Mouse (Mus musculus): ENCODE data around the gene Tspan9.
A peak's percentile ranks its signal among the peaks of the same experiment; 100 is the strongest.

The Tspan9 gene

DNA sequence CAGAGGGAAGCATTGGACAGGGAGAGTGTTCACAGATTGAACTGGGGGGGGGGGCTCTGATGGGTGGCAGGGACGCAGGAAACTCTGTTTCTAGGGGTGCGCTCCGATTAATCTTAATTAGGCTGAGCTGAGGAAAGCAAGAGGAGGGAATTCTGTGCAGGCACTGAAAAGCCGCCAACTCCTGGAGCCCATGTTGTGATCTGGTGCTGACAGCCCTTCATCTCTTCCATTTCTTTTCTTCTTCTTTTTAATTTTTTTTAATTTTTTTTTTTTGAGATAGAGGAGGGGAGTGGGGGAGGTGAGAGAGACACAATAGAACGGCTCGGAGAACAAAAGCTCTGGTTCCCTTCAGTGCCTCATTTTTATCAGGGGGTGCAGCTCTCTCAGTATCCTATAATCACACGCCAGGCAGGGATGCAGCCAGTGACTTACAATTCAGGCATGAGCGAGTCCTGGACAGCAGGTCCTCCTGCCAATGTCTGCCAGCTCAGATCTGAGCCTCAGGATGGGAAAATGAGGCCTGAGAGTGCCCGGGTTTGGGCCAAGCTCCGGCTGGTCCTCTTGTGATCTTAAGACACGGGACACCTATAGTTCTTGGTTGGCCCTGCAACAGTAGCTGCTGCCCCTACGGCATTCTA, 72.4 kb downstream of the Tspan9 start:
- no peak for DNase-seq

DNA sequence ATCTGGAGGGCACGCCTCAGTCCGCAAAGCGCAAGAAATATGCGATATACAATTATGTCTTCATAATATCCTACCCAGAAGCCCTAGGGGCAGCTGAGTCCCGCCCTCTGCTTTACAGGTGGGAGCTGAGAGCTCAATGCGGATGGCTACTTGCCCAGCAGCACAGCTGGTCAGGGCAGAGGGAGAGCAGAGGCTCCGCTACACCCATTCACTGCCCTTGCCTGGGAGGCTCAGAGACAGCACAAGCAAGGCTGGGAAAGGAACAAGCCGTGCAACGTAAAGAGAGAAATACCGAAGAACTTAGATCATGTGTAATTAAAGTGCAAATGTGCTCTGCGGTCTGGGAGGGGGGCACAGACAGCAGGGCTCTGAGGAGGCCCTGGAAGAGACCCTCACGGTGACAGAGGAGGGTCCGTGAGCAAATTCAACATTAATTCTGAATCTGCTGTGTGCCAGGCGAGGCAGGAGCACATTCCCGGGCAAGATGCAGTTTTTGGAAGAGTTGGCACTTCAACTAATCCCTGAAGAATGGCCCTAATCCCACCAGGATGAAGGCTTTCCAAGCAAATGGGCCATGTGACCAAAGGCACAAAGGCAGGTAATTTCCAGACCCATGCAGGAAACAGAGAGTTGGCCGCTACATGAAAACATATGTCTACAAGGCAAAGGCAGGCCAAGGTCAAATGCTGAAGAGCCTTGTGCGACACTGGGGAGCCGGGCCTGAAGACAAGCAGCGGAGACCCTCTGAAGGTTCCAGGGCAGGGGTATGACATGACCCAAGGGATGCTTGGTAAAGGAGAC, 73.1 kb downstream of the Tspan9 start:
- DNase-seq, result no peak

DNA sequence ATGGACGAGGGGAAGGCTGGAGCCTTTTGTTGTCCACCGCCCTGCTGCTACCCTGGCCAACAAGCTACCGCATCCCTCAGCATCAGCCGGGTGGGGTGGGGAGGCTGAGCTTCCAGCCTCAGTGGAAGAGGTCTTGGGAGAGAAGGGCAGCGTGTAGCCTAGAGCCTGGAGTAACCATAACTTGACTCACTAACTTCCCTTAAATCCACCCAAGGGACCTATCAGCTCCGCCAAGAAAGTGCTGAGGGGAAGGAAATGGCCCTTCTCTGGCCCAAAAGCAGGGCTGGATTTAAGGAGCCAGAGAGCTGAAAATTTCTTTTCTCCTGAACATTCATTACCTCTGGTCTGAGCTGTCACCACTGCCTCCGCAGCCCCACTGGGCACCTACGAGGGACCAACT, 75.2 kb downstream of the Tspan9 start:
- no peak for DNase-seq

DNA sequence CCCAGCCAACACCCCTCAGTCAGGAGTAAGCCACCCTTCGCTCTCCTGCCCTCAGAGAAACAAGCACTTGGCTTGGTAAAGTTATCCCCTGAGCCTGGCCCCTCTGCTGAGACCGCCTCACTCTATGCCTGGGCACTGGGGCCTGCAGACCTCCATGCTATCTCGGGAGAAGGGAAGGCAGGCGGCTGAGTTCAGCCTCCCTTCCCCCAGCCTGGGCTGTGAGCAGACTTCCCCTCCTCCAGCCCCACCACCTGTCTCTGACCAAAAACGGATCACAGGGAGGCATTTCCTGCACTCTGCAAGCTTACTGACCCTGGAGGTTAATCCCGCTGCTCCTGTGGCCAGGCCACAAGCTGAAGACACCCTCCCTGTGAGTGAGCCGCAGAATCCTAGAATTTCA, 77.4 kb downstream of the Tspan9 start:
- peak; percentile 12 for DNase-seq

DNA sequence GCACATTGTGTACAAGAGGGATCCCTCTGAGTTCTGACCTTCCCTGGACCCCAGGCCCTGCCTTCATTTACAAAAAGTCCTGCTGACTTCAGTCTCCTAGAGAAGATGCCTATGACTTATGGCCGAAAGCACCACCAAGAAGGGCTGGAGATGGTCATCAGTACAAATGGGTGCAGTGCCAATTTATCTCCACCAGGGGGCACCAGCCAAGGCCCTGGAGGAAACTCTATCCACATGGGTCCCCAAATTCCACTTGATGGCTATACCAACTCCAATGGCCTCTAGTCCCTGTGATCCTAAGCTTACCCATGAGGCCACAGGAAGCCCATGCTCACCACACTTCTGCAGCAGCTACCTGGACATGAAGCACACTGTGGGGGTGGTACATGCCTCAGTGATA, 79.9 kb downstream of the Tspan9 start:
- DNase-seq, result peak; percentile 30

DNA sequence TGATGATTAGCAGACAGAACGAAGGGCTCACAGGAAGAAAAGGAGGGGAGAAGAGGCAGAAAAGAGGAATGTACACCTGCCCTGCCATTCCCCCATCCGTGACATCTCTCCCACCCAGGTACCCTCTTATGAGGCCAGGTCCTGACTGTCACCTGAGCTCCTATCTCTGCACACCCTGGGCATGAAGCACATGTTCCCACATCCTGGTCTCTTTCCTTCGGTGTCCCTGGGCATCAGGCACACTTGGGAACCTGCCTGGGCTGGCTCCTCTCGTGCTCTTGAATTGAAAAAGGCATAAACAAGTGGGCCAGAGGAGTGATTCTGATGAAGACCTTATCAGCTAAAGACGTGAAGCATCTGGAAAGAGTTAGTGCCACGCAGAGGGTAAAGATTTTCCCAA, 80.6 kb downstream of the Tspan9 start:
- no peak for DNase-seq

DNA sequence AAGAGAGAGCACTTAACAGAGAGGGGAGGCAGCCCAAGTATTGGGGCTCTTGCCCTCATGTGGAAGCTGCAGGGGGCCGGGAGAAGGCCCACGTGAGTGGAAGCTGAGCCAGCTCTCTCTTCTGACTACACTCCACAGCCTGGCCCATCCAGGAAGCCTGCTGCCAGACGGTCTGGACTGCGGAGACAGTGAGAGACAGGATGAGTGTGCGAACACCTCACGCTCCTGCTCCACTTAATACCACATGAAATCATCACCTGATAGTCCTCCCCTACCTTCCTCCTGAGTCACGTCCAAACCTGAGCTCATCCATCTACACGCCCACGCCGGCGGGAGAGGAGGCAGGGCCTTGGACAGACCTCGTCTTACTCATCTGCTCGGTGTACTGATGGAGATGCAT, 81.2 kb downstream of the Tspan9 start:
- no peak for DNase-seq

DNA sequence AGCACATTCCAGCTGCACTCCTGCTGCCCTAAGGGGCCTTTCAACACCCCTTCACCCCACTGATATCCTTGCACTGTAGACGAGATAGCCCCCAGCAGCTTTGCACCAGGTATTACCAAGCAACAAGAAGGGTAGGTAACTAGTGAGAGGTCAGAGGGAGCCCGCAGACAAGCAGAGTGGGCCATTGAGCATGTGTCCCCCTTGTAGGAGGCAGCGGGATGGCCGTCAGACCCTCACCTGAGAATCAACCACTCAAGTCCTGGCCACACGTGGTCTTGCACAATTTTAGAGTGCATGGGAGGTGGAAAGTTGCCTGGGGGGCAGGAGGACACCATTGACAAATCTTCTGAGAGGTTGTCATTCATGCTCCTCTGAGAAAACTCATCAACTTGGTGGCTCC, 82.1 kb downstream of the Tspan9 start:
- DNase-seq, result no peak

DNA sequence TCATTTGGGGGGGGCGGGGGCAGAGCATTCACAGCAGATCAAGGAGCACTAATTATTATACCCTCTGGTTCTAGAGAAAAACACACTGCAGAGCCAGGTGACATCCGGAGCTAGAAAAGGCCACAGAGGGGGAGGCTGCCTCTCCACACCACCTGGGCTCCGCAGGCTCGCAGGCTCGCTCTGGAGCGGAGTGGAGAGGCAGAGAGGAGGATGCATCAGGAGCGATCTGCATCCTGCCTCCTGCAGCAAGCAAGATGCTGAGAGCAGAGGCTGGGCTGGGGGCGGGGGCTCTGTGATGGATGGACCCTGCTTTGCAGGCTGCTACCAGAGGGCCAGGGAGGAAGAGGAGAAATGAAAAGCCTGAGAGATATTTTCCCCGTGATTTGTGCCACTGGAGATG, 84.8 kb downstream of the Tspan9 start:
- no peak for DNase-seq

DNA sequence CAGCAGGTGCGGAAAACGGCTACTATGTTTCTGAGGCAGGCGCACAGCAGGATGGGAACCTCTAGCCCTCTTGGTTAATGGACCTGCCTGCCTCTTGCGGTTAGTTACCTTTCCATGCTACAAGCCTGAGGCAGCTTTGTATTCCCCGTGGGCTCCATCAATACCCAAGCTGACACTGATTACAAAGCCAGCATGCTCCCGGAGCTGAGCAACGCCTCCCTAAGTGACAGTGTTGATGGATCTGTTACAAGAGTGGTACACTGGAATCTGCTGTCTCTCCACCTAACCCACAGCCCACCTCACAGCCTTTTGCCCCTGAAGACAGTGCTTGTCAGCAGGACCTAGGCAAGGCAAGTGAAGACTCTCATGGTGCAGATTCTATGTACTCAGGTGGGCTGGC, 85.2 kb downstream of the Tspan9 start:
- no peak for DNase-seq

DNA sequence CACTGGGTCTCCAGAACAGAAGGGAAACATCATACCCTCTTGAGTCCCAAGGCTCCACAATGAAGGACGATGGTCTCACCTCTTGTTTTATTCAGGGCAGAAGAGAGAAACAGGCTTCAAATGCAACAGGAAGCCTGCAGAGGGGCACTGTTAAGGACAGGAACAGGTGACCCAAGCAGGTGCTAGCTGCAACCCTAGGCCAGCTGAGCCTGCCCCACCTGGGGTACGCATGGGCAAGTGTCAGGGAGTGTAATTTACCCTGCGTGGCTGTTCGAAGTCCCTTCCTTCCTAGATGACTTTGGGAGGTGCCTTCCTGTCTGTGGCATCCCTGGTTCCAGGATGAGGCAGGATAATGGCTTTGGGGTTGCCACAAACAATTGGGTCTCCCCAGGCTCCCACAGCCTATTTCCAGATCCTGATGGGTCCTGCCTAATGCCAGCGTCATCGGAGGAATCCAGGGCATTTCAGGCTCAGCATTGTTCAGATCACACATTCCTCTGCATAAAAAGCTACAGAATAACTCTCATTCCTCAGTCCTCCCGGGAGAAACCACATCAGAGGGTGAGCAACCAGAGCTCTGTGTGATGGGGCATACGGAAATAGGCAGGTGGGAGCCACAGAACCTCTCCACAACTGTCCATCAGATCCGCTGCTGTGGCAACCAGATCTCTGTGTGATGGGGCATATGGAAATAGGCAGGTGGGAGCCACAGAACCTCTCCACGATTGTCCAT, 90.2 kb downstream of the Tspan9 start:
- DNase-seq, result no peak

DNA sequence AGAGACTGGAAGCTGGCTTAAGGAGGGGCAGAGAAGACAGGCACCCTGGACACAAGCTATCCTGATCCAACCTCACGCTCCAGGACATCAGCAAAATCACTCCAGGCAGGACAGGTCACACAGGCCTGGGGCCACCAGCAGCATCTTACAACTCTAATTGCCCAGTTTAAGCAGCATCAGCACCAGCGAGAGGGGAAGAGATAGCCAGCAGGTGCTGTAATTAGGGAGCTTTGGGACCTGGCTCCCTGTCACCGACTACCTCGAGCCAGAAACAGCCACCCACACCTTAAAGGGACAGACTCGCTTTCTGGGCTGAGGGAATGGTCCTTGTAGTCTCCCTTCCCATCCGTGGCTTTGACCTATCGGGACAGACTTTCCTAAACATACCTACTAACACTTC, 95.7 kb downstream of the Tspan9 start:
- no peak for DNase-seq

DNA sequence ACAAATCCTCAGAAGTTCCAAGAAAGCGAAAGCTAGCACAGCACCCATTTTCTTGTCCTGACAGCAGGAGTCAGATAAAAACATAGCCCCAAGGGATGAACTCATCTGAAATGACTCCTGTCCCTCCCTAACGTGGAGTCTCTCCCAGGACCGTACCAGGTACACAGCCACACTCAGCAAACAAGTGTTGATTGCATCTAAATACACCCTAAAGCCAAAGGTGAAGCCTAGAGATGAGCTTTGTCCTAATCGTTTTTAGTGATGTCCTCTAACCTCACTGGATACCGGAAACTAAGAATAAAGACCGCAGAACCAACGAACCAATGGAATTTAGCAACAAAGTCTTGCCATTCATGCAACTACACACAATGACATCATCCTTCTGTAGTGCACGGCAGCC, 96.2 kb downstream of the Tspan9 start:
- no peak for DNase-seq

DNA sequence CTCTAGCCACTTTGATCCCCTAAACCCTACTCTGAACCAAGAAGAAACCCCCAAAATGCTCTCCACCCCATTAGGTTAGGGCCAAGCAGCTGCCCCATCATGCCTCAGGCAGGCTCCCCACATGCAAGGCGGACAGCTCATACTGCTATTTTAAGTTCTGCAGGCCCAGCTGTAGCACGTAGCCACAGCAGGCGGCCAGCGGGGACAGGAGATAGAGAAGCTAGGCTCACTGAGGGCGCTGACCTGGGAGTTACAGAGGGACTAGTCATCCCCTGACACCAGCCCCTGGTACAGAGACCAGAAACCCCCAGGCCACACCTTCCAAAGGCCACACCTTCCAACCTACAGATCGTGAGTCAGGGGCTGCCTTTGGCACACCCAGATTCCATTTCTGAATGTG, 96.6 kb downstream of the Tspan9 start:
- DNase-seq, result no peak

DNA sequence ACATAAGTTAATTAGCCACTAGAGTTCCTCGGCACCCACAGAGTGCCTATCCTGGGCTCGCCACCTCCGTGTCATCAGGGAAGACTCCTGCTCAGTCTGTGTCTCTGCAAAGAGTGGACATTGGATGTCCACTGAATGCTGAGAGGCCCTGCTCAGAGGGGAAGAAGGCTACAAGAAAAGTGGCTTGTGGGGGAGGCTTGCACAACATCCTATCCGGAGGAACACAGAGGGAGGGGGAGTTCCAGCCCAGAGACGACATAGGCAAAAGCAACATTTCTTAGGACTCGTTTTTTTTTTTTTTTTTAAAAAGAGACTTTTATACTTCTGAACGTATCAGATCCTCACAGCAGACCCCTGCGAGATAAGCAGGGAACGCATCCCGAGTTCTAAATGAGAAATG, 98.7 kb downstream of the Tspan9 start:
- no peak for DNase-seq

DNA sequence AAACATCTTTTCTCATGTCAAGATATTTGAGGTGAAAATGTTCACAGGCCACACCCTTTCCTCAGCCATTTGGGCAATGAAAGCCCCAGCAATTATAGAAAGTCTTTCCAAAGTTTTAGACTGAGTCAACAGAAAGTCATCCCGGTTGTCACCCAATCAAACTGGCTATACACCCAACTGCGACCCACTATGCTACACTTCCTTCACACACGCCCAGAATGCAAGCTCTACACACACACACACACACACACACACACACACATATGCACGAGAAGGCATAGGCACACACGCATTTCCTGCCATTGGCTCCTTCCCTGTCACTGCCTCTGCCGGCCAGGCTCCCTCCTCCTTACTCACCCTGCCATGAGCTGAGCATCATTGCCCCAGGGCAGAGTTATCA, 99.9 kb downstream of the Tspan9 start:
- DNase-seq, result peak; percentile 27

DNA sequence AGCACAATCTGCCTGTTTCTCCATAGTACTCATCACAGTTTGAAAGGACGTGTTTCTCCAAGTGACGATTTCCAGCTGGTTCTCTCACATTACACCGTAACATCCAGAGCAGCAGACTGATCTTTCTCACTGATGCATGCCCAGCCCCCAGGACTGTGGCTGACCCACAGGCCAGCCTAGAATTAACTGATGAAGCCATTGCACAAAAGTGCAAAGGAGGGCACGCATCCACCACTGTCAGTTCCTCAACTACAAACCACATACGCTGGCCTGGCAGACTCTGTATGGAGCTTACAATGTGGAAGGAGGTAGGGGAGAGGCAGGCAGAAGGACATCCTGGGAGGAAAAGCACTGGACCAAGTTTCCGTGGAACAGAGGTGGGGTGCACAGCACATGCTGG, 101.6 kb downstream of the Tspan9 start:
- no peak for DNase-seq

DNA sequence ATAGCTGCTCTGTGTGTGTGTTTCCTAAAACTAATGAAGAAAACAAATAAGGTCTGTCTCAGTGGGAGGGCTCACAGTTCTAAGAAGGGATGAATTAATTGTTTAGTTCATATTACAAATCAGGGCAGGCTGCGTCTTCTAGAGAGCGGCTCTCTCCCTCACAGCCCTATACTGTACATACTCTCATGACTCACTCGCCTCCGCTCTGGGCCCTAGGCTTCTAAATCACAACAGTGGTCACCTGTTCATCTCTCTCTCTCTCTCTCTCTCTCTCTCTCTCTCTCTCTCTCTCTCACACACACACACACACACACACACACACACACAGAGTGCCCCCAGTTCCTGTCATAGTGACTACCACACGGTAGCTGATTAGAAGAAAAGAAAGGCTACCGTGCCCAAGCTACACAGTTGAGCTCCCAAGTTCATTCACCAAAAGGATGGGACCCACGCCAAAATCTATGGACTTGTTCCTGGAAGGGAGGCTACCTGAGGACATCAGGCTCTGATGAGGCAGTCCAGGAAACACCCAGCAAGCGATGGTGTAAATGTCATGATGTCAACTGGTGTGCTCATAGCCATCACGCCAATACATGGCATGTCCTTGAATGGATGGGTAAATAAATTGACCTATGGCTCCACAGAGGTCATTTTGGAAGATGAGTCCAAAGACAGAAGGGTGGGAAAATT, 104.2 kb downstream of the Tspan9 start:
- DNase-seq, result no peak

DNA sequence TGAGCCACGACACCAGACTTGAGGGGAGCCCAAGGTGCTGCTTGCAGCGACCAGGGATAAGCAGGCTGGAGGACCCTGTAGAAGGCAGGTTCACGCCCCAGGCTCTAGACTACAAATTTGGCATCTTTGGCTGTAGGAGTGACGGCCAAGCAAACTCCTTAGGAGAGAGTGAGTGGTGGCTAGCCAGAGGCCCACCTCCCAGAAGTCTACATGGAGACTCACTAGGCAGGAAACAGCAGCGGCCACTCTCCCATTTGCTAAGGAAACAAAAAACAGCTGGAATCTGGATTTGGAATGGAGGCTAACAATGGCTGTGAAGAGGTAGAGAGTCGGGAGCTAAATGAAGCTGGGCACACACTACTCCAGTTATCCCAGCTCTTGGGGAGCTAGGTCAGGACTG, 104.8 kb downstream of the Tspan9 start:
- no peak for DNase-seq

DNA sequence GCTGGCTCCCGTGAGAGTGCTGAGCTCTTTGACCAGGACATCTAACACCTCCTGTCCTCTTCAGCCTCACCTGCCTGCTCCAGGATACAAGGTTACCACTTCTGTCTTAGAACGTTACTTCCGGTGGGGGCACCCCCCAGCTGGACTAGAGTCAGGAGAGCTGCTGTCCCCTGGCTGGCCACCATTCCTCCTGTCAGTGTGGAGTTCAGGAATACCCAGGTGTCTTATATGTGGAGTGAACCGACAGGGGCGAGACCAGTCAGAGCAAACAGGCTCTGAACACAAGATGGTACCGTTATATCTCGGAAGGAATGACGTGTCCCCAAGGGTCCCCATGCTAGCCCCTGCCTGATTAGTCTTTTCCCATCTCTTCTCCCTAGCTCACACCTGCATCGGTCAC, 106.8 kb downstream of the Tspan9 start:
- no peak for DNase-seq

DNA sequence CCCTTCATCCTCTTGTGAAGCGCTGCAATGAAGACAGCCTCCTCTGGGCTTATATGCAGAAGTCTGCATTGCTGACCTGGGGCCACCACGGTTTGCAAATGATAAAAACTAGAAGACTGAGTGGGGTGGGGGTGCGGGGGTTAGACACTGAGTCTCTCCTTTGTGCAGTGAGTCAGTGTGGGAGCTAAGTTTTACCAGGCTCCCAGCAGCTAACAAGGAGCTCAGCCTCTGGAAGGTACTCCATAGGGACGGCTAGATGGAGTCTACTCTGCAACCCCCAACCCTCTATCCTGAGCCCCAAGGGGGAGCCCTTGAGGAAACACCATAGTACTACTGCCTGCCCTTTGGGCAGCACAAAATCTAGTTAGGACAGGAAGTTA, 107.5 kb downstream of the Tspan9 start:
- DNase-seq, result no peak

DNA sequence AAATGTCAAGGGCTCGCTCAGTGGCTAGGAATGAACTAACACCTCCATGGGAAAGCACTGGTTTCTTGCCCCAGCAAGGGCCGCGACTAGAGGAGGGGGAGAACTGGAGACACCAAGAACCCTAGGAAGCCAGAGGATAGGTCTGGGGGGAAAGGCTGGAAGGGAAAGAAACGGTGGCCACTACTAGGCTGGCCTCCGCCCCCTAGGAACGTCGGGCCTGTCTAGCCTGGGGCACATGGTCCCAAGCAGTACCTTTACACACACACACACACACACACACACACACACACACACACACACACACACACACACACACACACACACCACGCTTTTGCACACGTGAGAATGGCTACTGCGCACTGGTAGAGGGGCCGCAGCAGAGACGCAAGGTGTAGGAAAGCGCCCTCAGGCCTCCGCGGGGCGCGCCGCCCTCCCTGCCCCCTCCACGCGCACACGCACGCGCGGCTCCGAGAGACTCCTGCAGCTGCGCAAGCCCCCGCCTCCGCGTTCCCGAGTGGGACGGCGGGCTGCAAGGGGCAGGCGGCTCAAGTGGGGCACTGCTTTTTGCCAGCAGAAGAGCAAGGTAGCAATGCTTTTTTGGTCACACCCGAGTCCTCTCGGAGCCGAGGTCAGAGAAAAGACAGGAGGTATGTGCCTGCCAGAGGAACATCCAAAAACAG, 108.0 kb downstream of the Tspan9 start:
- DNase-seq, result peak; percentile 69
